Mouse (Mus musculus): ENCODE measurements around the gene Dnajb6. TPM values are rescaled to one million over a fixed set of nuclear protein-coding genes. Genes with fewer than 3 reads are reported as not detected.

Dnajb6 gene
- polyA plus RNA-seq, 1 experiment from 2014 or later = 271 TPM

DNA sequence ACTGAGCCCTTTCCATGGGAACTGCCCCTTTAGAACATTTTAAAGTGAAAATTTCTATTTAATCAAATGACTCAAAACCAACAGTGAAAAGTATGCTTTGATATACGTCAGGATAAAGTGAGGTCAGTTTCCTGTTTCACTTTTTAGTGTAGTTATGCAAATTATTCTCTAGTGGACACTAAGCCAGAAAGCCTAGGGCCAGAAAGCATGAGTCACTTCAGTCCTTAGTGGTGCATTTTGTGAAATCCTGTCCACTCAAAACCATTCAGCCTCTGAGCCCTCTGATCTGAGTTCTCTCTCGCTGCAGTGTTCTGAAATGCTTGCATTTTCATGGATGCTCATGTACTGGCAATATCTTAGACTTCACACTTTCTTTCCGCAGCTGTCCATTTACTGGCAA lies 126.0 kb downstream of the Dnajb6 start:
- H3K9me3 ChIP-seq = no peaks in the 10 kb centered on the region
- ATAC-seq (ENCODE audit: low FRiP score, low read depth) = no peak
- H3K27me3 ChIP-seq (replicated peaks) = no peaks in the 10 kb centered on the region
- H3K9ac ChIP-seq = no peak overlapping the region
- H3K4me1 ChIP-seq = no peaks in the 10 kb centered on the region
- 85% methylated on average over 3 of the region's 3 CpGs for WGBS
- no peak overlapping the region for H3K4me3 ChIP-seq
- no peak overlapping the region for H3K27ac ChIP-seq
- H3K36me3 ChIP-seq = no peaks in the 10 kb centered on the region
- no peak overlapping the region for H3K4me2 ChIP-seq (replicated peaks)

DNA sequence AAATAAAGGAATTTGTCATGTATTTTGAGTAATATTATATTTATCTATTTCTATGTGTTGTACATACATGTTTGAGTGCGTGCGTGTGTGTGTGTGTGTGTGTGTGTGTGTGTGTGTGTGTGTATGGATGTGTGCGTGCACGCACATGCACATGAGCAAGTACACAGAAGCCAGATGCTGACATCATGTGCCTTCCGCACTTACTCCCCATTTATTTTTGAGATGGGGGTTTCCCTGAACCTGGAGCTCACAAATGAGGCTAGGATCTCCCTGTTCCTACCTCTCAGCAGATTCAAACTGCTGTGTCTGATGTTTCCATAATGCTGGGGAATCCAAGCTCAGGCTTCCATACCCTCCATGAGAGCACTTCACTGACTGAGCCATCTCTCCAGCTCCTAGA lies 126.9 kb downstream of the Dnajb6 start:
- H3K27ac ChIP-seq = no peak overlapping the region
- no peak overlapping the region for H3K4me3 ChIP-seq
- H3K9ac ChIP-seq = no peak overlapping the region
- no peak for ATAC-seq (ENCODE audit: low FRiP score, low read depth)
- H3K9me3 ChIP-seq = no peaks in the 10 kb centered on the region
- H3K27me3 ChIP-seq (replicated peaks) = no peaks in the 10 kb centered on the region
- H3K4me1 ChIP-seq = no peaks in the 10 kb centered on the region
- no peak overlapping the region for H3K4me2 ChIP-seq (replicated peaks)
- H3K36me3 ChIP-seq = no peaks in the 10 kb centered on the region
- WGBS = 94% methylated on average over 5 of the region's 5 CpGs

DNA sequence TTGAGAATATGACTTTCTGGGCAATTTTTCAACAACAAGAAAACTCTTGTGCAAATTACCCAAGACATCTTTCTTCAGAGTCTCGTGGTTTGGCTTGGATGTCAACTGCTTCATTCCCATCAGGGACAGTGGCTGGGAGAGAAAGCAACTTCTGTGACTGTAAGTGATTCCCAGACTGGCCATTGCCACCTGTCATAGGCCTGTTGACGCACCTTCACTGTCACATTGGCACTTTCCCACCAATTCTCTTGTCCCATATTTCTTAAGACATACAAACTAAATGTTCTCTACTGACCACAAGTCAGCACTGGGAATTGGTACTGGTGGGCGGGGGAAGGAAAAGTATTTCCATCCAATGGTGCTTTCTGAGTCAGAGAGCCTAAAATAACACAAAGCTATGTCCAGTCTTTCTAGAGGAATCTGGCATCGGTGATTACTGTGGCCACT lies 128.8 kb downstream of the Dnajb6 start:
- H3K4me2 ChIP-seq (replicated peaks) = no peak overlapping the region
- no peaks in the 10 kb centered on the region for H3K9me3 ChIP-seq
- no peaks in the 10 kb centered on the region for H3K36me3 ChIP-seq
- no peak overlapping the region for H3K27ac ChIP-seq
- H3K9ac ChIP-seq = no peak overlapping the region
- H3K4me1 ChIP-seq = no peaks in the 10 kb centered on the region
- no peak for ATAC-seq (ENCODE audit: low FRiP score, low read depth)
- H3K4me3 ChIP-seq = no peak overlapping the region
- no peaks in the 10 kb centered on the region for H3K27me3 ChIP-seq (replicated peaks)
- 85% methylated on average over 4 of the region's 4 CpGs for WGBS

DNA sequence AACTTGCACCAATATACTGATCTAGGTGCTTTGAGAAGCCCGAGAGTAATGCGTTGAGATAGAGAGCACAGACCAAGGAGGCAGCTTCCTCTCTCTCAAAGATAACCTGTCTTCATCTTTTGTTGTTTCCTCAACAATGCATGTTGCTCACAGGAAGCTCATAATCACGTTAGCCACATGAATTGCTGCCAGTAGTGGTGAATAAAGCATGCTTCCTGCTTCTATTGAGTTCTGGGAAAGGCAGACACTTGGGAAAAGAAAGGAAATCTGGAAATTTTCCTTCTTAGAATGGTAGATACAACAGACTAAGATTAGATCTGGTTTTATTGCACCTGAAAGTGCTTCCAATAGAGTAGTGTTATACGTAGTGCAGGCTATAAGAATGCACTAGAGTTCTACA lies 129.5 kb downstream of the Dnajb6 start:
- no peak overlapping the region for H3K4me3 ChIP-seq
- no peaks in the 10 kb centered on the region for H3K9me3 ChIP-seq
- 70% methylated on average over 4 of the region's 4 CpGs for WGBS
- no peaks in the 10 kb centered on the region for H3K4me1 ChIP-seq
- H3K27ac ChIP-seq = no peak overlapping the region
- no peak overlapping the region for H3K4me2 ChIP-seq (replicated peaks)
- no peaks in the 10 kb centered on the region for H3K27me3 ChIP-seq (replicated peaks)
- no peak for ATAC-seq (ENCODE audit: low FRiP score, low read depth)
- H3K9ac ChIP-seq = no peak overlapping the region
- H3K36me3 ChIP-seq = no peaks in the 10 kb centered on the region

Other genes with a start within 250 kb of the Dnajb6 start
- 43.3 and 45.1 TPM in 2 replicates for gene Ube3c, start 166.4 kb upstream of the Dnajb6 start, polyA plus RNA-seq (2016; fragmentation: Nextera tagmentation; extraction: Ambion mirVana)
- gene Gm5129, start 248 bp downstream of the Dnajb6 start, polyA plus RNA-seq (2016; fragmentation: Nextera tagmentation; extraction: Ambion mirVana) = not detected in 2 replicates

Measured in neural tube, embryonic 12.5 days (tissue).